Mouse (Mus musculus): ENCODE measurements around the gene Mat1a.

Mat1a gene

DNA sequence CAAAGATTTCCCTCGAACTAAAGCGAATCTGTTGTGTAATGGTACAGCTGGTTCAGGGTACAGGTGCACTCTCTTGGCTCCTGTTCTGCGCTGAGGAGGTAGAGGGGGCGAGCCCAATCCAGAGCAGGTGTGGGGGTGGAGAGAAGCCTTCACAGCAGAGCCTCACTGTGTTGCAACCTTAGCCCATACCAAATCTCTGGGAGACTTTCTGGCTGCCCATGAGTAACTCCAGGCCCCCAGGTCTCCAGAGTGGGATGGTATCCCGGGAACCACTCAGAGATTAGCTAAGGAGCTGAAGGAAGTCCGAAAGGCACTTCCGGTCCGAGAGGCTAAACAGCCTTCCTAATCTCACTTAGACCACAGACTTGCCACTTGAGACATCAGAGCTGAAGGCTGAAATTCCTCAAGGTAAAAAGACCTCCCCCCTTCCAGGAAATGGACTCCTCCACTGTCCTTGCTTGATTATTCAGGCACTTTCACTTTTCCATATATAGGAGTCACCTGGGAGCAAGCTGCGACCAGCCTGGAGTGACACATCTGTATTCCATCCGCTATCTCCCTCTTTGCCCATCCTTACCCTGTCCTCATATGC, at the start of gene Mat1a:
Gene Mat1a, plus strand, starts transcription at position 183 of the 592 bp plus-strand sequence.
- no peak for DNase-seq (ENCODE audit: low read depth, low spot score)

DNA sequence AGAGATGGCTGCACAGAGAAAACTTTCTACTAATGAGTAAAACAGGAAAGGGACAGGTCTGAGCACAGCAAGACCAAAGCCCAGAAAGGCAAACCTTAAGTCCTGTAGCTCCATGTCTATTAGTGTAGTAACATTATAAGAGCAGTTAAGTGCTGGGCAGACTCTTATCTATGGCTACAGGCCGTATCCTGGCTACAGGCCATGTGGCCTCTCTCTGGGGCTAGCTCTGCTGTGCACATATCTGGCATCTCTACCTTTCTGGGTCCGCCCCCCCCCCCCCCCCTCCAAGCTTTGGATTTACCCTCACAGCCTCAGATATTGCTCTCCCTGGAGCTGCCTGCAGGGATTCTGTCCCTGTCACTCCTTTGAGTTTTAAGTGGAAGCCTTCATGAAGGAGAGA, 39.7 kb upstream of the Mat1a start:
- no peak for DNase-seq (ENCODE audit: low read depth, low spot score)

DNA sequence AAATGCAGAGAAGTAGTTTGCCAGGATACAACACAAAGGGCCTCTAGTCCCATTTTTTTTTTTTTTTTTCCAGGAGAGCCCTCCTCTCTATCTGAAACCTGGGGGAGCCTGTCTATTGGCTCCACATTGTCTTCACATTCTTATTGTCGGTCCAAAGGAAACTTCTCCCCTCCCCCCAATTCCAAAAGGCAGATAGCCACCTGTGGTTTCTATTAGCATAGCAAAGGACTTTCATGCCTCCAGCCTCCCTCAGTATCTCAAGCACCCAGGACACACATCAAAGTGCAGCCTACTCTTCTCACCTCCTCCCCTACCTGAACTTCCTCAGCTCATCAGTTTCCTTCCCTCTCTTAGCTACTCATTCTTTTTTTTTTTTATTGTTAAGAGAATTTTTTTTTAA, 38.4 kb upstream of the Mat1a start:
- no peak for DNase-seq (ENCODE audit: low read depth, low spot score)

DNA sequence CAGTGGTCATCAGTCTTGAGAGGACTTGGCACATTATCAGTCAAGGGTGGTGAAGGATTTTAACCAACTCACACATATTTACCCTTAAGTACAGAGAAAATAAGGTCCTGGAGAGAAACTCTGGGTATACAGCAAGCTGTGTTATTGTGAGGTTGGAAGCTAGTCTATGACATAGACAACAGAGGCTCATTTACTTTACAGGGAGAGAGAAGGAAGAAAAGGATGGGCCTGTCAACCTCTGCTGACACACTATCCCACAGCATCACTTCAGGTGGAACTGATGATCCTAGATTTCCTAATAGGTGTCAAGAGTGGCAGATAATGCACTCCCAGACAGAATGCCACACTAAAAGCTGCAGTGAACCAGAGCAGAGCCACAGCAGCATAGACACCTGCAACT, 35.7 kb upstream of the Mat1a start, which contains the start of gene Dydc2:
Gene Dydc2, minus strand, starts transcription at position 101 of the 400 bp plus-strand sequence.
- DNase-seq (ENCODE audit: low read depth, low spot score) = no peak

DNA sequence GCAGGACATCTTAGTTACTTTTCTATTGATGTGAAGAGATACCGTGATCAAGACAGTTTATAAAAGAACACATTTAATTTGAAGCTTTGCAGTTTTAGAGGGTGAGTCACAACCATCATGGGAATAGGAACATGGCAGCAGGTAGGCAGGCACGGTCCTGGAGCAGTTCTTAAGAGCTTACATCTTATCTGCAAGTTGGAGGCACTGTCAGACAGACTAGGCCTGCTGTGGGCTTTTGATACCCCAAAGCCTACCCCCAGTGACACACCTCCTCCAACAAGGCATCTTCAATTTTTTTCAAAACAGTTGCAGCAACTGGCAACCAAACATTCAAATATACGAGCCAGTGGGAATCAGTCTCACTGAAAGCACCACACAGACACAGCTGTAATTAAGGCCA, 34.5 kb upstream of the Mat1a start:
- no peak for DNase-seq (ENCODE audit: low read depth, low spot score)

DNA sequence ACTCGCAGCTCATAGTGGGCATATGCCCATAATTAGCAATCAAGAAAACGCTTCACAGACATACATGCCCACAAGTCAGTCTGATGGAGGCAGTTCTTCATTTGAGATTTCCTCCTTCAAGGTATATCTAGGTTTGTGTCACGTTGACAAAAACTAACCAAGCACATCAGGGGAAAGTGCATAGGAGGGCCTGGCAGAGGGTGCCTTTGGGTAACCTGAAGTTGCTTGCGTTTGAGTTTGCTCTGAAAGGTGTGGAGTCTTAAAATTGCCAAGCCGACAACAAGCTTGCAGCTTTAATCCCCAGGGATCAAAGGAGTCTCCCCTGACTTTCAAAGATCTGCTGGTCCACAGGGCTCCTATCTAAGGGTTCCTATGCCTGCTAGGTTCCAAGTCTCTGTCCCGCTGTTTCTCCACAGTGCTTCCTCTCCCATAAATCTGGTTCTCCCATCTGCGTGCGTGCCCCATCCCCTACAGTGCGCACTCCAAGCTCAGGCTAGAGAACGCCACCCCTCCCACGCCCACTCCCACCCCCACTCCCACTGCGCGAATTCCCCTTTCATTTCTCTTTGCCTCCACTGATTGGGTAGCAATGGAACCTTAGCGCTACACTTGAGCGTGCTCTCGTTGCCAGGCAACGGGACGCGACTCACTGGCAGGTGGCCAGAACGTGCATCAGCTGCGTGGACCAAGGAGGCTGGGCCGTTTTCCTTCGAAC, 32.4 kb upstream of the Mat1a start, which contains the start of gene Dydc1:
Gene Dydc1, plus strand, starts transcription at position 683 of the 715 bp plus-strand sequence.
- DNase-seq (ENCODE audit: low read depth, low spot score) = peak; percentile 6

DNA sequence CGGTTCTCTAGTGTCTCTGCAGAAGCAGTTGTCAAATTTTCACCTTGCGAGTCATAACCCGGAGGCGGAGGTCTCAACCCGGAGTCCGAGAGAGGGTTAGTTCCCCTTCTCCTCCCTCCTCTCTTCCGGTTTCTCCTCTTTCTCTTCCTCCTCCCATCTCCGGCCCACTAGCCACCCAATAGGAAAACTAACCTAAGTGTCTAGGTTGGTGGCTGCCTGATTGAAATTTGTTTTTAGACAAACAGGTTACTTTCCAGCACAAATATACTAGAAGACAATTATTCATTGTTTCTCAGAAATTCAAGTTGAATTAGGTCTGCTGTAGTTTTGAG, 31.9 kb upstream of the Mat1a start:
- DNase-seq (ENCODE audit: low read depth, low spot score) = no peak

DNA sequence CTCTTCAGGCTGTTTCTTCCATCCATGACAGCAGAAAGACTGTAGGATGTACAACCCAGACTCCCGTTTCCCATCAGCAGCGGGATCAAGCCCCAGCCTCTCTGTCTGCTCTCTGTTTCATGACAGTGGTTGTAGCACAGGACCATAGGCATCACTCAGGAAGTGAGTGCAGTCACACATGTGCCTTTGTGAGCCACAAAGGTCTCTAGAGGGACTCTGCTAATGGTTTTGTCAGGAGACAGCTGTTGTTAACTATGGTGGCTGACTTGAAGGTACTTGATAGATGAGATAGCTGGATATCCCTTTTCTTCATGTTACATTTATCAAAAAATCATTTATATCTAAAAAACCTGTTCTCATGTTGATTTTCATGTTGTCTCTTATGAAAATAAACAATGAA, 22.4 kb upstream of the Mat1a start:
- DNase-seq (ENCODE audit: low read depth, low spot score) = no peak

DNA sequence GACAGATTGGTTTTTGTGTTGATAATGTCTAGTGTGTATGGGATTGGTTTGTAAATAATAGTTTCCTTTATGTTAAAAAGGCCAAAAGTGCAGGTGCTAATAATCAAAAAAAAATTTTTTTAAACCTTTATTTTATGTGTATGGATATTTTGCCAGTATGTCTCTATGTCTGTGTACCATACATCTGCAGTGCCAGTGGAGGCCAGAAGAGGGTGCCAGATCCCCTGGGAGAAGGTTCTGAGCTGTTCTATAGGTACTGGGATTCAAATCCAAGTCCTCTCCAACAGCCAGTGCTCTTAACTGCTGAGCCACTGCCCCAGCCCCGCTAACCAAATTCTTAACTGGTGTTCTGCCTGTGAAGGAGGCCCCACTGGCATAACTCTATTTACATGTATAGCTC, 17.3 kb upstream of the Mat1a start:
- DNase-seq (ENCODE audit: low read depth, low spot score) = no peak

DNA sequence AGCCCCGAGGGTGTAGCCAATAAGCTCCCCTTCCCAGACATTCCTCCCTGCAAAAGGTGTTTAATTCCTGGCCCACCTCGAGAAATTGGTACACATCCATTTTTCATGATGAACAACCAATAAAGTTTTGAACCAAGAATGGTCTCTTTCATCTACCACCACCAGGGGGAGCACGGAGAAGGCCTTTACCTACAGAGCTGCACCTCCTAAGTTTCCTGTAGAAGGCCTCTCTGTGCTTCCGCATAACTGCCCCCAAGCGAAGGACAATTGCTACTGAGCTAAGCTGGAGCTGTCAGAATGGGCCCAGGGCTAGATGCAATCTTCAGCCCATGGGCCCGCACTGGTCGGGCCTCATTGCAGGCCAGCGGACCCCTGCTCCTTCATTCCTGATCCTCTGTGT, 14.1 kb upstream of the Mat1a start:
- DNase-seq (ENCODE audit: low read depth, low spot score) = no peak

DNA sequence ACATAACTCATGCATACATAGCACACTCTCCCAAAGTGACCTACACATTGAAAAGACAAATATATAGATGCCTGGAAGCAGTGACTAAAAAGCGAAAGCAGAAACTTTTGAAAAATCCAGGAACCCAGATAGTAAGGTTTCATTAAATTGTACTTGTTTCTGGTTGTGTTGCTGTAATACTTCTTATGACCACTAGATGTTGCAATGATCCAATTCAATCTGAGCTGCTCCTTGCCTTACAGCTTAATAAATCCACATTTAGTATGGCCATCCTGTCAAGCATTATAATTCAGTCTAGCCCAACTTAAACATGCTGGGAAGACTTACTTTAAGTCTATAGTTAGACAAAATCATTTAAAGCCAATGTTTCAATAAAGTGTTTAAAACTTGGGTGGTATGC, 10.7 kb upstream of the Mat1a start:
- no peak for DNase-seq (ENCODE audit: low read depth, low spot score)

DNA sequence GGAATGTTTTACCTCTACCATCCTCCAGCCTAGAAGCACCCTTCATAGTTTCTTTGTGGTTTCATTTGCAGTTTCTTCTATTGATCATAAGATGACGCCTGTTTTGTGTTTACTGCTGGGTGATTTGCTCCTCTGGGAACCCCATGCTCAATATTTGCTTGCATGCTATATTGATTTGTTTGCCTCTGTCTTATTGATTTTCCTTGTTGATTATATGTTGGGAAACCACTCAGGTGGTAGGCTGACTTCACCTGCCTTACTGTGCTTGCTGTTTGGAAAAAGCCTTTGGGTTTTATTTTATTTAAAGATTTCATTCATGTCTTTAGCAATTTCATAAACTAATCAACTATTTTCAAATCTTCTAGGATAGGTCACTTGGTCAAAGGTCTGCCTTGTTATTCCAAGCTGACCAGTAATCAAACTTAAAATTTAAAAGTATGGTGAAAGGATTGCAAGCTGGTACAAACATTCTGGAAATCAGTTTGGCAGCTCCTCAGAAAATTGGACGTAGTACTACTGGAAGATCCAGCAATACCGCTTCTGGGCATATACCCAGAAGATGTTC, 8.5 kb upstream of the Mat1a start:
- DNase-seq (ENCODE audit: low read depth, low spot score) = no peak

DNA sequence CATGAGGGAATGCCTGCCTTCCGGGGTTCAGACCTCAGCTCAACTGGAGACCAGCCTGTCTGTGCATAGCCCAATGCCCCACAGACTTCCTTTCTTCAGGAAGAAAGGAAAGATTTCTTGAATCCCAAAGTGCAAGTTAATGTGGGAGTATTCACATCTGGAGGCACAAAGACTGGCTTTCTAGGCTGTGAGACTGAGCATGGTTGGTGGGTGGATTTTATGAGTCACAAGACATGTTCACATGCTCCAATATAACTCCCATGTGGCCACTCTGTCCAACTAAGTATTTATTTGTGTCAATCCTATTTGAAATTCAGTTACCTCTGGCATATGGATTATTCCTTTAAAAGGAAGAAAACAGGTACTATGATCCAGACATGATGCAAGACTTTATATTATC, 6.1 kb upstream of the Mat1a start:
- DNase-seq (ENCODE audit: low read depth, low spot score) = no peak

DNA sequence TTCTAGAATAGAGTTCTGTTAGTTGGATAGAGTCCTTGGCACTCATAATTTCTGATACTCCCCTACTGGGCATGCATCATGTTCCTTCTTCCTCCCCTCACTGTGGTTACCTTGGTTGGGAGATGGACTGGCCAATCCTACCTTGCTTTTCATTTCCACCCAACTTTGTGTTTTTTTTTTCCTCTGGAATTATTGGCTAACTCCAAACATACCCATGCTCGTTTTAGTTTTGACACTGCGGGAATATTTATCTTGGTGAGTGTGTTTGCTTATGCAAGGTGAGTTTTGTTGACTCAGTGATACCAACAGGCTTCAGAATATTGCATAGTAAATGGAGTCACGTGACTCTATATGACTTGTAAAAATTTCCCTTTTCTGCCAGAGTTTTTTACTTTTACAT, 4.1 kb upstream of the Mat1a start:
- no peak for DNase-seq (ENCODE audit: low read depth, low spot score)

DNA sequence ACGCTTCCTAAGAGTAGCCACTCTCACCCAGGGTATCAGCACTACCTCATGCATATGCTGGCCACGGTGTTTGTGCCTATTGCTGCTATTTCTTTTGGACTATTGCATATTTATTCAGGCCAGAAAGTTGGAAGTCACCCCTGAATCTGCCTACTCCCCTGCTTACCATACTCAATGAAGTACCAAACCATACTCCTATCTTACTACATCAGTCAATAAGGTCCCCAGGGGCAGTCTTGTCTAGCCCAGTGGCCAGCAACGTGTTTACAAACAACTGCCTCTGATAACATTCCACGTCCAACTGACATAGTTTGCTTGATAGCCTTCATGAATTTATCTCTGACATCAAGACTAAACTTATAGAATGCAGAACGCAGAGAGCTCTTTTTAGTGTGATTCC, 3.6 kb upstream of the Mat1a start:
- no peak for DNase-seq (ENCODE audit: low read depth, low spot score)

DNA sequence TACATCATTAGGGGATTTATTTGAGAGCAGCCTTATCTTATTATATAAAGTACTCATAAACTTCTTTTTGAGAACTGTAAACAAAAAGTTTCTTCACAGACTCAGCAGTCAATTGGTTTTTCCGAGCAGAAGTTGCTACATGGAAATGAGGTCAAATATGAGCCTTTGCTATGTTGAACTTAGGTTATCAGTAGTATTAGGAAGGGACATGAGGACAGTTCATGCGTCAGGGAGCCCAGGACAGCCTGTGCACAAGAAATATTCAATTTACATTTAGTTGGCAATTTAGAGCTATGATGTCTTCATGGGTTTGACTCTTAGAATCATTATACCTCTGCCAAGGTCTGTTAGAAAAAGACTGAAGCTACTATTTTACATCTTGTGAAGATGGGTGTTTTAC, 2.6 kb upstream of the Mat1a start:
- DNase-seq (ENCODE audit: low read depth, low spot score) = no peak

DNA sequence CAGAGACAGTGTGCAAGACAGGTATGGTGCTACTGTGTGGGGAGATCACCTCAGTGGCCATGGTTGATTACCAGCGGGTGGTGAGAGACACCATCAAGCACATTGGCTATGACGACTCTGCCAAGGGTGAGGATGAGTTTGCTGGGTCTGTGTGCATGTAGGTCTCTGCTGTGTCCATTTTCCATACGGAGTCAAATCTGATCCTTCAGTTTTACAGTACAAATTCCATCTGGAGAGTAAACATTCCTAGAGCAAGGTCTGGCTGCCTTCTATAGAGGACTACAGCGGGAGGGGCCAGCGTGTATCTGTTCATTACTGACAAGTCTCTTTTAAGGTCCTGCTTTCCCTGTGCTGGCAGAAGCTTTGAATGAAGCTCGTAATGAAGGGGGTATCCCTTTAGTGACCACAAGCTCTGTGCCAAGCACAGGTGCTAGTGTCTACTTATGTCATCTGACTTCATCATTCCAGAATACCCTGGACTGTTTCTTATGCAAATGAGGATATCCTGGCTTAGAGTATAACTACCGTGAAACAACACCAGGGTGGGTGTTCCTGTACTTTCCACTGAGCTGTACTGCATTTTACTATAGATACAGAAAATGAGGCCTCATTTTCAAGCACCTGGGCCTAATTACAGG, 6.3 kb downstream of the Mat1a start:
- DNase-seq (ENCODE audit: low read depth, low spot score) = no peak

DNA sequence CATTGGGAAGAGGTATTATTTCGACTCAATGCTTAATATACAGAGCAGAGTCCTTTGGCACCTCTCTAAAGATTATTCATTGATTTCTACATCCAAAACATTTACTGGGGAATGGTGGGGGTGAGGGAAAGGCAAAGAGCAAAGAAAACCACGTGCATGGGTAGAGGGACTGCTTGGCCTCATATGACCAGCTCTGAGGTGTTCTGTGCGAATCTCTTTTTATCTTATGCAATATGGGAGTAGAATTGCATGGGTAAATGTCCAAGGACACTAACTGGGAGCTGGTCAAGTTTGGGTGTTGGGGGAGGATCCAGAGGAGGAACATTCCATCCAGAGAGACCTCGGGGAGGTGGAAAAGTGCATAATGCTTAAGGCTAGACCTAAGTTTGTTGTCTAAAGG, 8.1 kb downstream of the Mat1a start:
- no peak for DNase-seq (ENCODE audit: low read depth, low spot score)

DNA sequence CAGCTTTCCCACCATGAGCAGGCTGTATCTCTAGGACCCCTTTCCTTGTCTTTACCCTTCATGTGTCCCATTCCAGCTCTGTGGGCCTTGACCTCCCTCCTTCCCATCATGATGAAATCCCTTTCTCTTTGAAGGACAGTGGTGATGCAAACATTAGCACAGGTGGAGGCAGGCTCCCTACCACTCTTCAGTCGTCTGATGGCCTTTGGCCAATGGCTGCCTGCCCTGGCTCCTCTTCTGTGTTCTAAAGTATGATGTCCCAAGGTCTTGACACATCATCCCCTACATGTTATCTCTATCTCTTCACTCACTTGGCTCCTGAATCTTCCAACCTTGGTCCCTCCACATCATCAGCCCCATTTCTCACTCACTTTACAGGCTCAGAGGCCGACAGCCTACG, 11.4 kb downstream of the Mat1a start:
- no peak for DNase-seq (ENCODE audit: low read depth, low spot score)

DNA sequence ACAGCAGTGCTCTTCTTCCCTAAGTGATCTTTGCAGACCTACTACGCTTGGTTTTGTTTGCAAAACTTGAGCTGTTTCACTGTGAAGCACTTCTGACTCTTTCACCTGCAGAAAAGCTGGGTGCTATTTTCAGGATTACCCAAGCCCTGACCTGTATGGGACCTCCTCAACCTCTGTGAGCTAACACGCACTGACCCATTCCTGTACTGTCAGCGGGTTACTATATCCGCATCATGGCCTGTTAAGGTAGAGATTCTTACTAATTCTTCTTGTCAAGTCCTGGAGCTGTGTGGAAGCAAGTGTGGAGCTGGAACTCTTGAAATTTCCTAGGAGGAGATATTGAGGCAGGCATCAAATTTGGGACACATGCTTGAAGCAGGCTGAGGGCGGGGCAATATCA, 19.8 kb downstream of the Mat1a start:
- DNase-seq (ENCODE audit: low read depth, low spot score) = no peak

DNA sequence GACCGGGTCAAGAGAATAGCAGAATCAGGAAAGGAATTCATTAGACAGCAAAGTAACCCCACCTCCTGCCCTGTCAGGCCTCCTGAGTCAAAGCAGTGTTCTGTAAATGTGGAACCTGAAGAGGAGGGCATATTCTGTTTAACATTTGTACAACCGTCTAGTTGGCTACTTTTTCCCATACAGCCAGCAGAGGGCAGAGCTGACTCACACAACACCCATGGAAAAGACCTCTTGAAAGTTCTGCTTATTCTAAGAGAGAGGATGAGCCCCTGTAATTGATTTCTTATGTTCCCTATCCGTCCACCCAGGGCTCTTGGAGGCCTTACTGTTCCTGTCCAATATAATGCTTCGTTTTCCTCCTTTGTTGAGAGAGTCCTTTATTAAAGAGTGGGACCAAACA, 23.2 kb downstream of the Mat1a start:
- DNase-seq (ENCODE audit: low read depth, low spot score) = no peak

DNA sequence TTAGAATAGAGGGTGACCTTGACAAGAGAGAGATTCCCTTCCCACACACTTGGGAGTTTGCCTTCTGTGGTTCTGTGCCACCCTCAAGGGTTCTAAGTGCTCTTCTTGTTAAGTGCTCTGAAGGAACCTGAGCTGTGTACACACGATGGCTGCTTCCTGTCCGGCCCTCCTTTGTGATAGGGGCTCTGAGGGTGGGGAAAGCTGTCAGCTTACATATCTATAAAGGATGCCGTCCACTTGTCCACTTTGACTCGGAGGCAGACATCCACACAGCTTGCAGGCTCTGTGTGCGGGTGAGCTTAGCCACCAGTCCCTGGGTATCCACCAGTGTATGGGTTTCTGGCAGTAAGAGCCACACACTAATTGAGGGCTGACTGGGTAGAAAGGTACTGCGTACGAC, 26.7 kb downstream of the Mat1a start, which contains the start of gene Sftpa1:
Gene Sftpa1, plus strand, starts transcription at position 243 of the 400 bp plus-strand sequence.
- no peak for DNase-seq (ENCODE audit: low read depth, low spot score)

DNA sequence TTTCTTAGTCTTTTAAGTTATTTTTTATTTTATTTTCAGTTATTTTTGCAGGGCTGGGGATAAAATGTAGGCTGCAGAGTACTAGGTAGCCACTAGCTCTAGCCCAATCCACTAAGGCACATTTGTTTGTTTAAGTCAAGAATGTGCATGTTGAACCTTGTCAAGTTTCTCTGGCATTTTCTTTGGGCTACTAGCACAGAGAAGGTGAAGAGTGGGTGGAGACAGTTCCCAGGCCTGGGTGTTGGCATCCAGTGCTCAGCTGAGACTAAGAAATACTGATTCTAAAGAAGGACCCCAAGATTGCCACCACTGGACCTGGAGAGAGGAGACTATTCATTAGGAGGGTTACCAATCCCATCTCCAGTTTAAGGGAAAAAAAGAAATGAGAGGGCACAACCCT, 32.2 kb downstream of the Mat1a start:
- no peak for DNase-seq (ENCODE audit: low read depth, low spot score)

Data from retina, adult 2 months (tissue).